Mouse (Mus musculus) olfactory bulb, adult 2 months (tissue): ENCODE measurements around the gene Tex44.

Experiments
- CTCF ChIP-seq: fragments of 200-500 bp; IDR thresholded peaks from 2 replicates; pipeline ENCODE4 v1.5.1; 2012; ENCODE audit warnings: low read depth, mild to moderate bottlenecking, low read length, moderate library complexity; ENCODE audit not compliant: insufficient read depth
- POLR2A ChIP-seq: fragments of 200-500 bp; IDR thresholded peaks from 2 replicates; pipeline ENCODE4 v1.6.1; 2012; ENCODE audit warnings: mild to moderate bottlenecking, low read depth, low read length, moderate library complexity; ENCODE audit not compliant: insufficient read depth

DNA sequence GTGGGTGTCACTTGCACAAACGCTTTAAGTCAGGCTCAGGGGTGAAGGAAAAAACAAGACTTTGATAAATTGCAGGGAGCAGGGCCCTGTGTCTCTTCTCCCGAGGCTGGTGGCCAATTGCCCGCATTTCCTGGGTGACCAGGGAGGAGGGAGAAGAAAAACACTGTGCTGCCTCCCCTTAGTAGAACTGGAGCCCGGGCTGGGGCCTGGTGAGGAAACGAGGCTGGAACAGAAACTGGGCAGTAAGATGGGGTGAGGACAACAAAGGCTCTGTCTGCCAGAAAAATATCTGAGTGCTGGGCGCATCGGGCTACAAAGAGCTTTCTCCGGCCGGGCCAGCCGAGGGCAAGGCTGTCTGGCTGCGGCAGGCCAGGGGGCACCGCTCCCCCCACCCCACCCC, 7.9 kb downstream of the Tex44 start:
- no peak for TF ChIP-seq CTCF
- TF ChIP-seq POLR2A = no peak
